Mouse (Mus musculus): ENCODE measurements around the gene RPS10-NUDT3.

Gene RPS10-NUDT3

DNA sequence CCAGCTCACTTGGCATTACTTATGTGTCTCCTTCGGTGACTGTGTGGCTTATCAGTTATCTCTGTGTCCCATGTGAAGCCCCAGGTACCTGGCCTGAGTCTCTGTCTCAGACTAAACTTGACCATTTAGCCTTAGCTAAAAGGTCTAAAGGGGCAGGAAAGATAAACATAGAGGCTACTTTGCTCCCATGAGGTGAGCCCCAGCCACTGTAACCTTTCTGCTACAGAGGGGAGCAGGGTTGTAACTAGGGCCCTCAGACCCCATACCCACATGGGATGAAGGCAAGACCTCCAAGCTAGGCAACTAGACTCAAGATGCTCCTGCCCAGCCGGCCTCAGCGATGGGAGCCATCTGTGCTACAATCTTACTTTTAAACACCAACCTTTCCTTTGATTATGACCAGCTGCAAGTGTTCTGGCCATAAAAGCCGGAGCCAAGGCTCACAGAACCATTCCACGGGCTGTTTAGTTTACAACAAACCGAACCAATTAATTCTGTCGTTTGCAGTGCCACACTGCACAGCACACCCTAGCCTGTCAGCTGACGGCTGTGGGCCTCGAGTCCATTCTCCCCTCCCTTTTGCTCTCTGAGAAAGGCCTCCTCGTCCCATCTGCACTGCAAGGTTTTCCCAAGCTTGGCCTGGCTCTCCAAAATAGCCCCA is 59.8 kb downstream of the RPS10-NUDT3 start:
- in situ Hi-C loops (cut with MboI, MseI), result no loop called here

DNA sequence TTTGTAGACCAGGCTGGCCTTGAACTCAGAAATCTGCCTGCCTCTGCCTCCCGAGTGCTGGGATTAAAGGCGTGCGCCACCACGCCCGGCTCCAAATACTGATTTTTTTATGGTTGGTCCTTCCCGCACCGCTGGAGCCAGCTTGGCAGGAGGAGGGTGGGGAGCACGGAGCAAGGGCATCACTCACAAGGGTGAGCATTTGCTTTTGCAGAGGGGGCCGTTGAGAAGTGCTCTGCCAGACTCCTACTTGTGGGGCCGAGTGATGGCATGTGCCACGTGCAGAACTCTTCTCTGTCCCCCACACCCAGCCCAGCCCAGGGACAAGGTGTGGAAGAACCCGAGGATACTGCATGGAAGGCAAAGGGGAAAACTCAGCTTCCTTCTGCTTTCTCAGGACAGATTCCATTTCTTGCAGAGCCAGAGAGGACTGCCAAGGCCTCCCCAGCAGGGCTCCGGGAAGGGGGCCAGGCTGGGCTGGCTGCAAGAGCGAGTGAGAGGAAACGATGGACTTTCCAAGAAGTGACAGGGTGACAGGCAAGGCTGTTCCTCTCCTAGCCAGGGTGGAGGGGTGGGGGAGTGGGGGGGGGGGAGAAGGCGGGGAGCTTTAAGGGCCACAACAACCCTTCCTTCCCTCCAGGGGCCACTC is 60.4 kb downstream of the RPS10-NUDT3 start:
- in situ Hi-C loops (cut with MboI, MseI), result no loop called here

DNA sequence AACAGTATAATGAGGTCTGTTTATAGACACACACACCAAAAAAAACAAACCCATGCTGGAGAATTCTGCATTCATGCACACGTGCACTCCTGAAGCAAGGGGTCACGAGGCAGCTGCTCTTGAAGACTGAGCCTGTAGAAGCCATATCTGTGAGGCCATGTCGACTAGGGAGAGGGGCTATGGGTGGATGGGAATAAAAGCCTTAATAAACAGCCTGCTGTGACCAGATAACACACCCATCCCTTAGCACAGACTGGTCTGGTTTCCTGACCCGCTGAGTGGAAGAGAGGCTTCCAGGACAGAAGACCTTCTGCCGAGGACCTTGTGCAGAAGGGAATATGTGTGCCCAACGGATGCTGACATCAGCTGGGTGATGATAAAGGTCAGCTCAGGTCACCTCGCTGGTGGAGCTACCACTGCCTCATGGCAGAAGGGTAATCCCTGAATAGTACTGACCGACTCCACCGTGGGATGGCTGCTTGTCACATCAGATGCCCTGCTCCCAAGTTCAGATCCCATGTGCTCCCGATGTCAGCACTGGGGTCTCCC is 61.2 kb downstream of the RPS10-NUDT3 start:
- in situ Hi-C loops (cut with MboI, MseI), result no loop called here

DNA sequence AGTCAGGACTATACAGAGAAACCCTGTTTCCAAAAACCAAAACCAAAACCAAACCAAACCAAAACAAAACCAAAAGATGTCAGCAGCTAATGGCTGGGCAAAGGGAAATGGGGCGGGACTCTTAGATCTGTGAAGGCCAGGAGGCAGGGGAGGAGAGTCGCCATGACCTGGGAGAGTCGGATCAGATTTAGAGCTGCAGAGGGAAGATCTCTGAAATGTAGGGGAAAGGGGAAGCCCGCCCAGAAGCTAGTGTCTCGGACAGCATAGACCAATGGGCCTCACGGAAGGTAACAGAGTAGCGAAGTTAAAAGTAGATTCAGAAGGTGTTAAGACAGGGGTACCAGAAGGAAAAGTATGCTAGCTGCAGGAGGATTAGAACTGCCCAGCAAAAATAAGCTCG is 63.7 kb downstream of the RPS10-NUDT3 start:
- in situ Hi-C loops (cut with MboI, MseI), result no loop called here

DNA sequence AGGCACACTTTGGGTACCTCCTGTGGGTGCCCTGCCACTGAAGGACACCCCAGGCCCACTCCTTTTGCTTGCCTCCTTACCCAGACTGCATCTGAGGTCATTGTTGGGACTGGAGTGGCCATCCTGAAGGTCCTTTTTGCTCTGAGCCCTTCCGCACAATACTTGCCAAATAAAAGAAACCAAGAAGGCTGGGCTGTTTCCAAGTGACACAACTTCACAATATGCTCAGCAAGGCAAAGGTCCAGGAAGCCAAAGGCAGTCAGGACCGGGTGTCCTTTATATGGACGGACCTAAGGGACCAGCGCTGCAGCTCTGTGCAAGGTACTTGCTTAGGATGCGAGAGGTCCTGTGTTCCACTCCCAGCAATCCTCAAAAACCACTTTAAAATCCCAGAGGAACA is 66.8 kb downstream of the RPS10-NUDT3 start:
- in situ Hi-C loops (cut with MboI, MseI), result loop anchor here (5.0 kb wide), 2 partner anchors 49 to 856 kb away; no protein-coding TSS in a partner anchor

DNA sequence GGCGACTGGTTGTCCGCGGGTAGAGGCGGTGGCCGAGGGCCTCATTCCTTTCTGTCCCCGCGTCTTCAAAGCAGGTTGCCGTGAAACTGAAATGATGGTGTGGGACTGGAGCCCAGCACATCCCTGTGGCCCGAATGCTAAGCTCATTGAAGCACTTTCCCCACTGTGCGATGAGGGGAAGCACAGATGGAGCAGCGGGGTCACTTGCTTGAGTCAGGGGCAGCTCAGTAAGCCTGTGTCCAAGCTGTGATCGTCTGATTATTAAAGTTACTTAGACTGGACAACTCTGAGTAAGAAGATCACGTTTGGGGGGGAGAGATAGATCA is 69.1 kb downstream of the RPS10-NUDT3 start:
- in situ Hi-C loops (cut with MboI, MseI), result loop anchor here (5.0 kb wide), 2 partner anchors 51 to 854 kb away; no protein-coding TSS in a partner anchor

DNA sequence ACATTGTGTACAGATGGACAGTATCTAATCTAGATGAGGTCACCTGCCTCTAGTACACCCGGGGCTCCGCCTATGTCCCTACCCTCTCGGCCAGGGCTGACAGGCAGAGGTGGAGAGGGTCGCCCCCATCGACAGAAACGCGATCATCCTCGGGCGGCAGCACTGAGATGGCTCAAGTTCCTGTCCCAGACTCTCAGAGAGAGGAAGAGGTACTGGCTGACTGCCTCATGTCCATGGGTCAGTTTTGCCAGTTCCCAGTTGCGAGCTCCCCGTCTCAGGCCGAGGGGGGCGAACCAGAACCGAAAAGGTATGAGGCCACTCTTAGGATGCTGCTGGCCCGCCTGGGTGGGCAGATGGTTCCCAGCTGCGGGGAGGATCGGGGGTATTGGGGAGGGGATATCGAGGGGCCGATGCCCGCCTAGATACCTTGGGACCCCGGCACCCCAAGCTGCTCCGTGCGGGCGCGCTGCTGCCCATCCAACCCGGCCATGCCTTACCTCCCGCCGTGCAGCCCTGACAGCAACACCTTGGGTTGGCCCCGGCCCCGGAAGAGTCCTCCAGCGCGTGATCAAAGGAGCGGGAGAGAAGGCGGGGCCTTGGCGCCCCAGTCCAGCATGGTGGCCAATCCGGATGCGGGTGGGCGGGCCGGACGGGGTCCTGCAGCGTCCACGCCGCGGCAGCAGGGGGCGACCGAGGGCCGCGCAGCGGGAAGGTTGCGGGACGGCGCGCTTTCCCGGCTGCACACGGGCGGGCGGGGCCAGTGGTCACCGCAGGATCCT is 69.7 kb downstream of the RPS10-NUDT3 start, which contains the start of gene AI413582:
Gene AI413582 (minus strand): TSS at position 594 of the 779 bp plus-strand sequence.
- in situ Hi-C loops (cut with MboI, MseI), result loop anchor here (5.0 kb wide), 2 partner anchors 52 to 853 kb away; no protein-coding TSS in a partner anchor

DNA sequence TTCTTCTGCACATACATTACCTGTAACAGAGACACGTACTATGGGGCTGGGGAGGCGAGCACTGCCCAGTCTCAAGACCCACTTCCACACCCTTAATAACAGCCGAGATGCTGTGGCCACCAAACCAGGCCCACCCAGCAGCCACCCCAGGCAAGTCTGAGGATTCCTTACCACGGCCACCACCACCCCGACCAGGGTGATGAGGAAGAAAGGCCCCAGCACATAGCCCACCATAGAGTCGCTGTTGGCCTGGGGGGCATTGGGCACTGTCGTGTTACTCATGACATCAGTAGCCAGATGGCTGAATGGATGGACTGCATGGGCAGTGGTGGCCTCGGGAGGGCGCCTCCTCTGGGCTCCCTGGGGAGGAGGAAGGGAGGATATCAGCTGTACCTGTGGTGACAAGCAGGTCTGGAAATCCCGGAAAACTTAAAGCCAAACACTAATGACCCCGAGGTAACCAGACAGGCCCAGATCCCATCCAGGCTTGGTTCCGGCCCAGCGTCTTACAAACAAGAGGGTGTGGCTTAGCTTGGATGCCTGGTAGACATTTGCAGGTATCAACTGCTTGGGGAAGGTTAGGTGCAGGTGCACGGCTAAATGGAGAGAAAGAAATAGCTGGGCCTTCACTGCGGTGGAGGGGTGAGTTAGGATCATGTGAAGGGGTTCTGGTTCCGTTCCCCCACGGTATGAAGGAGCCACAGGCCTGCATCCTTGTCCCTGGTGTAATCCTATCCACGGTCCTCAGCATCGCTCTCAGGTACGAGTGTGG is 70.4 kb downstream of the RPS10-NUDT3 start:
- in situ Hi-C loops (cut with MboI, MseI), result loop anchor here (5.0 kb wide), 2 partner anchors 53 to 852 kb away; no protein-coding TSS in a partner anchor

DNA sequence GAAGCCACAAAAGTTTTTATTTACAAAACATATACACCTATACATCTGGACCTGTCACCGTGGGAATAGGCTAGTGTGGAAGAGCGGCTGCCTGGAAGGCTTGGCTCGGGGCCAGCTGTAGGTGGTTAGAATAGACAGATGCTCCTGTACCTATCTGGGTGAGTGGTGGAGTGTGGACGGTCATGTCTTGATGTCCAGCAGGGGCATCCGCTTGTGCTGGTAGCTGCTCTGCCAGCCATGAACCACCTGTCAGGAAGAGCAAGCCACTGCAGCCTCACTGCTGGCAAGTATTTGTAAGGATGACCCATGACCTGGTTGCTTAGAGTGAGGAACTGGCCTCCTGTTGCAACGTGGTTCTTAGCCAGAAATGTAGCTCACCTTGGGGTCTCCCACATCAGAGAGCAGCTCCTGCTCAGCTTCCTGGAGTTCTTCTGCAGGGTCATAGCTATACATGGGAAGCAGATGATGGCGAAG is 71.2 kb downstream of the RPS10-NUDT3 start:
- in situ Hi-C loops (cut with MboI, MseI), result no loop called here

DNA sequence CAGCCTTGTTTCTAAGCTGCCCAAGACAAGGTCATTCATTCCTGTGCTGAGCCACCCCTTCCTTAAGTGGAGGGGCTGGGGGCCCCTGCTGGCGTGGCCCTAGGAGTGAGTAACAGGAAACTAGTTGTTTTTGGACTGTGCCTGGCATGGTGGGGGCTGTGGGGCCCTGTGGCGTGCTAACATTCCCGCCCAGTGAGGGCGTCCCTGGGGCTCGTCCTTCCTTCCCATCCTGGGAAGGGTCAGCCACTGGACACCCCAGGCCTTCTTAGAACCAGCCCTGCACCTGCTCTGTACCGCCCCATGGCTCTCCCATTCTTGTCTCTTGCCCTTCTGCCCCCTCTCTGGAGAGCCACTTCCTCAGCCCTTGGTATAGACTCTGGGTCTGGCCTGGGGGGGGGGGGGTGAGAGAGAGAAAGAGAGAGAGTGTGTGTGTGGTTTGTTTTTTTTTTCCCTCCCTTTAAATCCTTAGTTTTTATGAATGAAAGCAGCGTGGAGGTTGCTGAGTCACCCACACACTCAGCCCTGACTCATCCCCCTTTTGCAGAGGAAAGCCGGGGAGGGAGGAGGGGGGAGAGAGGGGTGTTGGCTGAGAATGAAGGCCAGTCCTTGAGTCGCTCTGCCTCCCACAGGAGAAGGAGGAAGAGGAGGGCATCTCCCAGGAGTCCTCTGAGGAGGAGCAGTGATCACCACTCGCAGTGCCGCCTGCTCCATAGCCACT is 73.1 kb downstream of the RPS10-NUDT3 start:
- in situ Hi-C loops (cut with MboI, MseI), result no loop called here

DNA sequence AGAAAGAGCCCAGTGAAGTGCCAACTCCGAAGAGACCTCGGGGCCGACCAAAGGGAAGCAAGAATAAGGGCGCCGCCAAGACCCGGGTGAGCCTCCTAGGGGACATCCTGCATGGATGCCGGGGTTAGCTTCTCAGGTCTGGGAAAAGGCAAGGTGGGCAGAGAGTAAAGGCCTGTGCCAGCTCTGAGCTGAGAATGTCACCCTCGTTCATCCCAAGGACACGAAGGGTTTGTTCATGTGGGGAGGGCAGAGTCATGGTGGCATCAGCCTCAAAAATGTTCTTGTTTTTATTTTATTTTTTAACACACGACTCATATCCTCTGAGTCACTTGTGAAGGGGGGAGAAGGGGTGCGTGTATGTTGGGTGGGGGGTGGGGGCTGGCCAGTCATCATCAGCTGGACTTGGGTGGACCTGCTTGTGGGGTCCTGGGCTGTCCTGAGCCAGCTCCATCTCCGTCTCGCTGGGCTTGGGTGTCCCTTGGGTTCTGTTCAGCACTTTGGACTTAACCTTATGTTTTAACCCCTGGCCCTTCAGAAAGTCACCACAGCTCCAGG is 74.0 kb downstream of the RPS10-NUDT3 start:
- in situ Hi-C loops (cut with MboI, MseI), result no loop called here

DNA sequence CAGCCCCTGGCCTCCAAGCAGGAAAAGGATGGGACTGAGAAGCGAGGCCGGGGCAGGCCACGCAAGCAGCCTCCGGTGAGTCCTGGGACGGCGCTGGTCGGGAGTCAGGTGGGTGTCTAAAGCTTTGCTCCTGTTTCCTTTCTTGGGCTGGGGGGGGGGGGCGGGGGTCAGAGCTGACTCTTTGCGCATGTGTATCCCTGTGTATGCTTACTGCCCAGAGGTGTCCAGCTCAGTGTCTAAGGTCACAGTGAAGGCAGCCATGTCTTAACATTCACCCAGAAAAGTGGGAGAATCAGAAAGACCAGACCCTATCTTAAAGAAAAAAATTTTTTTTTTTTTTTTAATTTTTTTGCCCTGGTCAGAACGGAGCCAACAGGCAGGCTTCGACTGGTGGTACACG is 75.4 kb downstream of the RPS10-NUDT3 start:
- in situ Hi-C loops (cut with MboI, MseI), result no loop called here

DNA sequence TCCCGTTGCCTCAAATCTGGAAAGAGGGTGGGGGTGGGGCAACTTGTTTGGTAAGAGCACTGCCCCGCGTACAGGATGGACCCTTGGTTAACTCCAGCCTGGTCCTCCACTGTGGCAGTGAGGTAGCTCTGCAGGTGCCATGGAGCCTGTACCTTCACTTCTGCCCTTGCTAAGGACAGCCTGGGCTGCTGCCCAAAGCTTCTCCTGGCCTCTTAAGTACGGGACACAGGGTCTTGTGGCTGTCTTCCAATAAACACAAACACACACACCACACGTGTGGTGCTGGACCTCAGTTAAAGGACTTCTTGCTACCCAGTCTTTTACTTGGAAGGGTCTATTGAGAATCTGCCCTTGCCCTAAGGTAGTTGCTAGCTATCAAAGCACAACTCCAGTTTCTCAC is 76.2 kb downstream of the RPS10-NUDT3 start:
- in situ Hi-C loops (cut with MboI, MseI), result no loop called here

DNA sequence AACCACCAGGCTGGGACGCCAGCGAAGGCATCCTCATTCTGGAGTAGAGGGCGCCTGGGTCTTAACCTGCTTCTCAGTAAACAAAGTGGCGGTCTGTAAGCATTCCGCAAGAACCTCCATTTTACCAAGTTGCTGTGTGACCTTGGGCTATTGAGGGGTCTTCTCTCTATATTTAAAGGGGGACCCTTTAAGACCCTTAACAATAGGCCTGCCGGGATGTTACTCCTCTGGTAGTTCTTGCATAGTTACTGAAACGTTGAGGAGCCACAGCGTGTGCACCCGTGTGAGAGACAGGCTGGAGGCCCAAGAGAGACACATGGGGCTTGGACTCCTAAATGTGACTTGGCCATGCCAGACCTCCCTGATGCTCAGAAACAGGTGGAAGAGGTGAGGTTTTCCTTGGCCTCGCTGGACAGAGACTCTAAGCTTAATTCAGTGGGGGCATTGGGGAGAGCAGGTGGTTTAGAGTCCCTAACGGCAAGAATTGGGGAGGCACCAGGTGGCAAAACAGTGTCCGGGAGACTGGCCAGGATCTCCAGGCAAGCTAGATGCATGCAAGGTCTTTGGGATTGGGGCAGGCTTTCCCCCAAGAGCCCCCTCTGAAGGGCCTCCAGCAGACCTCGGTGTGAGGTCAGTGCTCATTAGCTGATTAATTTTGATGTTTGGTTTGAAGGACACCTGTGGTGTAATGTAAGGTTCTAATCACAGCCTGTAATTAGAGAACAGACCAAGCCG is 76.9 kb downstream of the RPS10-NUDT3 start:
- in situ Hi-C loops (cut with MboI, MseI), result no loop called here

DNA sequence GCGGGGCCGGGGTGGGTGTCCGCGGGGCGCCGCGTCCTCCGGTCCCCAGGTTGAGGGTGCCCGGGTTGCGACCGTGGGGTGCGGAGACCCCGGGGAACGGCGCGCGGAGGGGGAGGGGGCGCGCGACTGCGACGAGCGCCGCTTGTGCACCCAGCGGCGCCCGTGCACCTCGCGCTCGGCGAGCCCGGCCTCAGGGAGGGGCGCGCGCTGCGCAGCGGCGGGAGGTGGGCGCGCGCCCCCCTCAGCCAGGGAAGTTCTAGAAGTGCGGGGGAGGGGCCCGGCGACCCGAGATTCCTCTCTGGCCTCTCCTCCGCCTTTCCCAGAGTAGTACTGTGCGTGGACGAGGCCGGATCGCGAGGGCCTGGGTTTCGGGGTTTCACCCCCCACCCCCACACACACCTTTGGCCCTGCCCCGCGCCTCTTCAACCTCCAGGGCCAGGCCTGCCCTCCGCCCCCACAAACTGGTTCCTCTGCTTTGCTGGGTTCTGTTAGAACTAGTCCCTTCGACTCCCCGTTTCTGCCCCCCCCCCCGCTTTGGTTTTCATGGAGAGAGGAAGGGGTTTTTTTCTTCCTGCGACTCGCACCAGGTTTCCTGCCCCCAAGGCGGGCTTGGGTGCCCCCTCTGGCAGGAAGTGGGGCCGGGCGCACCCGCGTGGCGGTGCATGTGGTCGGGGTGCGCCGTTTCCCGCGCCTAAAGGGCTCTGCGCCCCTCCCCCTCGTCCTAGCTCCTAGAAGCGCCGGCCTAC is 77.7 kb downstream of the RPS10-NUDT3 start:
- in situ Hi-C loops (cut with MboI, MseI), result no loop called here

DNA sequence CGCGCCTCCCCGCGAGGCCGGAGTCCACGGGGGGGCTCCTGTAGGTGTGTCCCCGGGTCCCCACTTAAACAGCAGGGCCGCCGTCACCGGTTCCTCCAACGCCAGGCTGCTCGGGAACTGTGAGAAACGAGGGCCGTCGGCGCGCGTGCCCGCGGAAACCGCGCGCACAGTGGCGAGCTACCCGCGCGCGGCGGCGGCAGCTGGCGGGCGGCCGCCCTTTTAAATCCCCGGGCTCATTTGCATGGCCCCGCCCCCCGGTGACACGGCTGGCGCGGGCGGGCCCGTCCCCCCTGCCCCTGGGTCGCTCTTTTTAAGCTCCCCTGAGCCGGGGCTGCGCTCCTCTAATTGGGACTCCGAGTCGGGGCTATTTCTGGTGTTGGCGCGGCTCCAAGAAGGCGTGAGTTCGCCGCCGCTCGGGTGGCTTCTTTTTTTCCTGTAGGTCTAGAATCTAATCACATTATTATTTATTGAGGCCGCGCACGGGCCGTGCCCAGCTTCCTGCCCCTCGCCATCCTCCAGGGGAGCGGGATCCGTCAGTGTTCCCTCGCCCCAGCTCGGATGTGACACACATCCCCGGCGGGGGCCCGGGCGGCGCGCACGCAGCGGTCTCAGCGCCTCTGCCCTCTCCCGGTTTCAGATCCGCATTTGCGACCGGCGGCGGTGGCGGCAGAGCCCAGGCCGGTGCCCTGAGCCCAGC is 78.6 kb downstream of the RPS10-NUDT3 start, which contains the start of gene Hmga1:
Gene Hmga1 (plus strand): TSS at position 183 of the 697 bp plus-strand sequence.
- in situ Hi-C loops (cut with MboI, MseI), result no loop called here

DNA sequence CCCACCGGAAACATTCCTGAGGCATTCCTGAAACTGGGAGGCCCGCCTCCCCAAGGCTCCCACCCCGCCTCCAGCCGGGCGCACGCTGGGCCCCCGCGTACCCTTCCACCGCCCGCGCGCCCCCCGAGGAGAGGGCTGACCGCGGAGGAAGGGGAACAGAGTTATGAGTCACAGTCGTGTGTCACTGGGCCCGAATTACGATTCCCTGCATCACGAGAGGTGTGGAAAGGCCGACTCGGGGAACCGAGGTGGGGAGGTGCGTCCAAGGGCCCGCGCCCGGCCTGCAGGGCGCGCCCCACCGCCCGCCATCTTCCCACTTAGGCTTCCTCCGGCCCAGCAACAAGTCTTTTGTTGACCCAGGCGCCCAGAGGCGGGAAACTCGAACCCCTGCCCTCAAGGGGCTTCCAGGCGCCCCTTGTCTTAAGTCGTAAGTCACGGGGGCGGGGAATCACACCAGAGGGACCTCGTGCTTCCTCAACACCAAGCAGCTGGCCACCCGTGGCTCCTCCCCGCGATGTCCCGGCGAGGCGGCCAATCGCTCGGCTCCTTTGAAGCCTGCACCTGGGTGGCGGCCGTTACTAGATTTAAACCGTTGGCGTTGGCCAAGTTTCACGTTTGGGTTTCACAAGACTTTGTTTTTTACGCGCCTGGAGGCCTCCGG is 79.4 kb downstream of the RPS10-NUDT3 start:
- in situ Hi-C loops (cut with MboI, MseI), result no loop called here

DNA sequence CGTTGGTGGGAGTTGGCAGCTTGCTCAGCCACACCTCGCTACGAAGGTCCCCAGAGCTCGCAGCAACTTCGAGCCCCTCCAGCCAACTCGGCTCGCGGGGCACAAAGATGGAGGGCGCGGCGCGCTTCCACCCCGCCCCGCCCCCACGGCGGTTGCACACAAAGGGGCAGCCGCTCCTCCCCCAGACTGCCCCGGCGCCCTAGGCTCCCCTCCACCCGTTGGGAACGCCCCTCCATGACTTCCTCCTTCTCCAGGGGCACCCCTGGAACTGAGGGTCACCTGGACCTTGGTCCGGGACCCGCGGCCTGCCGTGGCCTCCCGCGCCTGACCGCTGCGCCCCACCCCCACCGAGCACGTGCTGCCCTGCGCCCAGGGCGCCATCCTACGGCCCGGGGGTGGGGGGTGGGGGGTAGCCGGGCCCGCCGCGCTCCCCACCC is 79.9 kb downstream of the RPS10-NUDT3 start:
- in situ Hi-C loops (cut with MboI, MseI), result no loop called here

All from T-helper 1 cell (primary cell).